Mouse (Mus musculus): Measurements from ENCODE around the gene Fam69b.

GRCm38 (mm10) chr2:26661143-26661752 lies 33.0 kb downstream of the Fam69b start:
- 0 out of 2 replicates have a peak, but pooled peaks have one; percentile 23 for TF ChIP-seq CTCF (IDR thresholded peaks at IDR 0.05; ENCODE audit: low read depth)
- TF ChIP-seq EP300 (IDR thresholded peaks at IDR 0.05; ENCODE audit: low read depth): no peak

All from liver, postnatal 0 days (tissue).